Mouse (Mus musculus): ENCODE results near the gene Tor1aip2.
"Not testable (repeated sequence)": the region's sequence is repeated elsewhere in the genome, so short reads cannot be mapped to it uniquely, and the experiment has no call there.

Gene Tor1aip2

DNA sequence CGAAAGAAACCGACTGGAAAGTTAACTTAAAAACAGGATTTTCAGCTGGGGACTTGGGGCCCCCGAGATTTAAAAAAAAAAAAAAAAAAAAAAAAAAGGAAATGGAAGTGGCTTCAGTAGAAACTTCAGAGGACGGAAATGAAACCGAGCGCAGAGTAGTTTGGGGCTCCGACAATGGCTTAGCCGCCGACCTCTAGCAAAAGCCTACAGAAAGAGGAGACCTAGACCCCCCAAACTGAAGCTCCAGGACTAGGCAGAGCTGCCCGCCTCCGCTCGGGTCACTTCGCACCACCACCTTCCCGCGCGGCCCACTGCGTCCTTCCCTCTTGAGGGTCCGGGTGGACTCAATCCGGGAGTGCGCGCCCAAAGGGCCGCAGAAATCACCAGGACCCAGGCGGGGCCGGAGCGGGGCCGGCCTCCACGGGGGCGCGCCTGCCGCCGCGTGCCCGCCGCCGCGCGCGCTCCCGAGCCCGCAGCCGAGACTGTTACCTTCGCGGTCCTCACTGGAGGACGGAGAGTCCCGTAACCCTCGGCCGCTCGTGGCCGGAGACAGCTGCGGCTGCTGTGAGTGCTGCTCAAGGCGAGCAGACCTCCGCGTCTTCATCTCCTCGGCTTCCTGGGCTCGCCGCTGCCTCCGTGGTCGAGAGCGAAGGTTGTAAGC is at the start of gene Tor1aip2:
Gene Tor1aip2 (plus strand): TSS at position 135 of the 661 bp plus-strand sequence.
- peak; percentile 75 for DNase-seq (ENCODE audit: low spot score)

DNA sequence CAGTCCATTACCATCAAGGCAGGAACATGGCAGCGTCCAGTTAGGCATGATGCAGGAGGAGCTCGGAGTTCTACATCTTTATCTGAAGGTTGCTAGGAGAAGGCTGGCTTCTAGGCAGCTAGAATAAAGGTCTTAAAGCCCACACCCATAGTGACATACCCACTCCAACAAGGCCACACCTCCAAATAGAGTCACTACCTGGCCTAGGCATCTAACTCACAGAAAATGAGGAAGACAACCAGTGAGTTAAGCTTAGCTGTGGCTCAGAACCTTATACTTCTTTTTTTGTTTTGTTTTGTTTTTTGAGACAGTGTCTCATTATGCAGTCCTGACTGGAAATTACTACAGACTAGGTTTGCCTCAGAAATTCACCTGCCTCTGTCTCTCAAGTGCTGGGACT is 47.6 kb upstream of the Tor1aip2 start:
- no peak for DNase-seq (ENCODE audit: low spot score)

DNA sequence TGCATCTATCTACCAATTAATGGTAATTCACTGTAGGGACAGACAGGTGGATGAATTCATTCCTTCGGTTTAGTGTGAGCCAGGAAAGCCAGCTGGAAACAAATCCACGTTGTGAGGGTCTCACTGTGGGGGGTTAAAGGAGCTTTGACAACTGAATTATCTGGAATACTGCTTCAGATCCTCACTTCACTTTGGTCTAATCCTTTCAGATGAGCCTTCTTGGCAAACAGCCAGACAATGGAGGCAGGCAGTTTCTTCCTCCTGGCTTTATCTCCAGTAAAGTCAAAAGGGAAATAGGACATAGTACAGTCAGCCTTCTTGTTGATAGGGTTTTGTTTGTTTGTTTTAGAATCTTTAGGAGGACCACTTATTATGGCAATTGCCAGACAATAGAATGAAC is 45.8 kb upstream of the Tor1aip2 start:
- DNase-seq (ENCODE audit: low spot score): peak; percentile 55

DNA sequence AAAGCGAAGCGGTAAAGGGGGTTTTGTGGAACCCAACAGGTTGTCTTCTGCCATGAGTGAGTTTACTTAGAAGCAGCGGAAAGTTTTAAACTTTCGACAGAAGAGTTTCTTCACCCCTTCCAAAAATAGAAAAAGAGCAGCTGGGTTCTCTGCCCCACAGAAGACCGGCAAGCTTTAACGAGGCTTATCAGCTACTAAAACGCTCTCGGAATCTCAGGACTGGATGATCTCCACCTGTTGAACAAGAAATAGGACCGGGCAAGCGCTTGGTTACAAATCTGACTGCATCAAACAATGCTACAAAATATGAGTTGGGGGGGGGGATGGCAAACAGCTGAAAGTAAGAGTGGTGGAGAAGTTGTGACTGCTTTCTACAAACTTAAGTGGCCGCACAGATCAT is 44.8 kb upstream of the Tor1aip2 start:
- DNase-seq (ENCODE audit: low spot score): no peak

DNA sequence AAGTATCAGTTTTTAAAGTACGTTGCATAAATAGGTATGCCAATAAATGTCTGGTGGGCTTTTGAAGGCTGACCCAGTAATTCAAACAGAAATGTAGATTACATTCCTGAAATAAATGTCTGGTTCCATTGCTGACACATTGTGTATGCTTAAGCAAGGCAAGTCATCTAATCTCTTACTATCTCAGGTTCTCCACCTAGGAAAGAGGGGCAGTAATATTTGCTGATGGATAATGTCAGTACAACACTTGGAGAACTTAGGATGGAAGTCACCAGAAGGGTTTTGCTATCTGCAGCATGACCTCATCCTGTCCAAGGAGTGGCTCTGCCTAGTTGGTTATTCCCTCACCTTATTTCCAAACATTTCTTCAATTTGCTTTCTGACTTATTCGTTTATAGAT is 40.7 kb upstream of the Tor1aip2 start:
- DNase-seq (ENCODE audit: low spot score): no peak

DNA sequence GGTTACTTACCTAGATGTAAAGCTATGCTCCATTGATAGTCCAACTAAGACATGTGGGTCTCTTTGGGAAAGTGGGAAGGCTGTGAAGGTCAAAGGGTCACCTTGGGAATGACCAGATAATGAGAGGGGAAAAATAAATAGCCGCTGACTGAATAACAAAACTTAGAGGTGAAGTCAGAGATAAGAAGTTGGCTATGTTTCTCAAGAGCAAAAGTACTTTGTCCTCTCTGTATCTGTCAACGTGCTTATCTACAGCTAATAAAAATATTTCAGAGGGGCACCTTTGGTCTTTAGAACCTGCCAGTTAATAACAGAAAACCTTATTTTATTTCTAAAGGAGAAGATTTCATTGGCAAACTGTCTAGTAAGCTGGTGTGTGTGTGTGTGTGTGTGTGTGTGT is 39.6 kb upstream of the Tor1aip2 start:
- no peak for DNase-seq (ENCODE audit: low spot score)

DNA sequence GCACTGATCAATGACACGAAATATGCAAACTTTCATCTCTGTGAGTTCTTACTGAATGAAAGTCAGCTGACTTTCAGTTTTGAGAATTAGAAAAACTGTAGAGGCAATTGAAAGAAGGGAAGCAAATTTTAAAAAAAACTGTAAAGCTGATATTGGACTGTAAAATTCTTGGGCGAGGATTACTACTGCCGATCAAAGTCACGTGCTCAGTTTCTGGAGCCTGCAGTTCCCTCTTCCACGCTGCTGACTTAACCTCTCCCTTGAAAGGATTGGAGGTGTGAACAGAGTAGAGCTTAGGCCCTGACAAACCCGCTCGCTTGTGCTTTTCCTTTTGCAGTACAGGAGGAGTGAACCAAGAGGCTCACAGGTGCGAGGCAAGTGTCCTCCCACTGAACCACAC is 32.8 kb upstream of the Tor1aip2 start:
- DNase-seq (ENCODE audit: low spot score): no peak

DNA sequence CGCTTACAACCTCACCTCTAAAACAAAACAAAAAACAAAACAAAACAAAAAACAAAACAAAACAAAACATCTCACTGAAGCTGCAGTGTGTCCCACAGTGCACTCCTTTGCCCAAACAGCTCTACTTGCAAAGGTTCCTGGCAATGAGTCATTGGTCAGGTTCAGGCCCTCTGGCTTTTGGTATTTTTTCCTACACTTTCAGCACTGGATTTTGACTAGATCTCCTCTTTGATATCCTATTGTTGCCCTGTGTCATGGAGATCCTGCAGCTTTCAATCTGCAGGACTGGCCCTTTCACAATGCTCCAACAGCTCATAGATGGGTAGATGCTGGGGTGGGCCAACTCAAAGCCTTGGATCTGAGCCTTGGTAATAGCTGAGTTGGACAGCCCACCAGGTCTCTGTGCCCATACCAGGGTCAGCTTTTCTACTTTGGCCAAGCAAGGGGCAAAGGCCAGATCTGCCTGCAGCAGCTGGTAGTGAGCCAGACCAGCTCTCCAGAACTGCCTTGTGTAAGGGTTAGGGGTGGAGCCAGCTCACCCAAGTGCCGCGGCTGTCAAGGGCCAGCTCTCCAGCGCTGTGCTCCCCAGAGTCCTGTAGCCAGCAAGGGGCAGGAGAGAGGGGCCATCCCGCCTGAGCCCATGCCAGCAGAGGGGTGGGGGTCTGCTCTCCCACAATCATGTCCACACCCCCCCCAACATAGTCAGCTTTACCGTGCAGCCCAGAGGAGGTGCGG is 31.8 kb upstream of the Tor1aip2 start:
- DNase-seq (ENCODE audit: low spot score): peak; percentile 89

DNA sequence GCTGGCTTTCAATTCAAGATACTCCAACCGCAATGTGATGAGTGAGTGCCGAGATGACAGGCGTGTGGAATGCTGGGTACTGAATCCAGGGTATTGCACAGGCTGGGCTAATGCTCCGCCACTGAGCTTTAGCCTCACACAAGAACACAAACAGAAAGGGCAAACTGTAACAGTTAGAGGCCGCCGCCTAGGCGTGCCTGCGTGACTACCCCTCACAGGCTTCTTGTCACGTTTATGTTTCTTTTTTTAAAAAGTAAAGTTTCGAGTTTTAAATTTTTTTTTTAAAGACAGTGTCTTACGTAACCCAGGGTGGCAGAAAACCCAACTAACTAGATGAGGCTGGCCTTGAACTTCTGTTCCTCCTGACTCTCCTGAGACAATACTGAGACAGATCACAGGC is 29.3 kb upstream of the Tor1aip2 start:
- DNase-seq (ENCODE audit: low spot score): no peak

DNA sequence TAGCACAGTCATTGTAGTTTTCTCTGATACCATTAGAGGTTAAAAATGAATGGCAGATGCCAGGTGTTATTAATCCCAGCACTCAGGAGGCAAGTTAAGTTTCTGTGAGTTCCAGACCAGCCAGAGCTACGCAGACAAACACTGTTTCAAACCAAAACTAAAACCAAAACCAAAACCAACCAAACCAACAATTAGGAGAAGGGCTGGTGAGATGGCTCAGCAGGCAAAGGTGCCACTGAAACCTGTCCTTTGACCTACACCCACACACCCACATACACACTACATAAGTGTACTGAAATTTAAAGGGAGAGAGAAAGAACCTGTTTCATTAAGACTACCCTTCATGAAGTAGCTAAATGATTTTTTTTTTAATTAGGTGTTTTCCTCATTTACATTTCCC is 26.2 kb upstream of the Tor1aip2 start:
- DNase-seq (ENCODE audit: low spot score): no peak

DNA sequence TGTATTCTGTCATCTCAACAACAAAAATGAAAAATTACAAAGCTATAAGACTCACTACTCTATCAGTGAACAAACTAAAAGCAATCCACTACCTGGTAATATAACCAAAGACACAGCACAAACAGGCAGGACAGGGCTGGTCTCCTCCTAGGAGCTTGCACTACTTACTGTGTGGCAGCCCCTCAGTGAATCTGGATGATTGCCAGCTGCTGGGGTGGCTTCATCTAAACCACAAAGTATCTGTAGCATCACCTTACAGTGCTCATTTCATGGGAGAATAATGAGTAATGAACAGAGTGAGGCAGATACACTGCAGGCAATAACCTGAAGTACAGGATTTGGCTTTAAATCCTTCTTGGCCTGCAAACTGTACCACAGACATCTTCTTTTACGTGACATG is 15.4 kb upstream of the Tor1aip2 start:
- DNase-seq (ENCODE audit: low spot score): no peak

DNA sequence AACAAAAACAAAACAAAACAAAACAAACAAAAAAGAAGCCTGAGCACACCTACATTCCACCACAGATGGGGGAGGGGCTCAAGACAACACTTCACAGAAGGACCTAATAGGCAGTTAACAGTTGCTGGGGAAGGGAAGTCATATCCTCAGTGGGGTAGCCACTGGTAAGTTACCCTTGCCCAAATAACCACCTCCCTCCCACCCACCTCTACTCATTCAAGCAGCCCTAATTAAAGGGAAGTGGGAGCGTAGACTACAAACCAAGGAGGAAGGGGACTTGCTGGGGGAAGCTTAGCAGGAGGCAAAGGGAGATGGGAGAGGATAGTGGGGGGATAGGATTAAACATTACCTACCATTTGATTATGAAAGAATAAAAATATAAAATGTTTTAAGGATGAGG is 14.8 kb upstream of the Tor1aip2 start:
- DNase-seq (ENCODE audit: low spot score): no peak

DNA sequence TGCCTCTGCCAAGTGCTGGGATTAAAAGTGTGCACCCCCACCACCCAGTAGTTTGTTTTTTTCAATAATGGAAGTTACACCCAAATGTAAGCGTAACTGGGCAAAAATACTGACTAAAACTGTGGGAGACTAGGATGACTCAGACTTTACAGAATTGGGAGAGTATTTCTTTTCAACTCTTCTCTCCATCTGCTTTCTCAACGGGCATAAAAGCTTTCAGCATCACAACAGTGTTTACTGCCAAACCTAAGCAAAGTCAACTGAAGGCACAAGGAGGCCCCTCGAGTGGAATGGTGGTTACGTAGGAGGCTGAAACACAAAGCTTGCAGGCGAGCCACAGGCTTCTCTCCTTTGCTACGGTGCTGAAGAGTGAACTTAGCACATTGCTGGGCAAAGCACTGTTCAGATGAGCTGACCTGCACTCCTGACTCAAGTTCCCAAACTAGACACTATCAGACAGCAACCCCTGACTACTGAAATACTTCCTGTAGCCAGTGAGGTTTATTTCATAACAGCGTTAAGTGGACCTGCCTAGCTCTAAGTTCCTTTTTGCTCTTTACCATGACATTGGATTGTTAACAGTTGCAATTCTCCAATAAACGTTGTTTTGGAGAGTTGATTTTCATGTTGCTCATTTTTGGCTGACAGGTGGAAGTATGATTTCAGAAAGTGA is 10.2 kb upstream of the Tor1aip2 start:
- no peak for DNase-seq (ENCODE audit: low spot score)

DNA sequence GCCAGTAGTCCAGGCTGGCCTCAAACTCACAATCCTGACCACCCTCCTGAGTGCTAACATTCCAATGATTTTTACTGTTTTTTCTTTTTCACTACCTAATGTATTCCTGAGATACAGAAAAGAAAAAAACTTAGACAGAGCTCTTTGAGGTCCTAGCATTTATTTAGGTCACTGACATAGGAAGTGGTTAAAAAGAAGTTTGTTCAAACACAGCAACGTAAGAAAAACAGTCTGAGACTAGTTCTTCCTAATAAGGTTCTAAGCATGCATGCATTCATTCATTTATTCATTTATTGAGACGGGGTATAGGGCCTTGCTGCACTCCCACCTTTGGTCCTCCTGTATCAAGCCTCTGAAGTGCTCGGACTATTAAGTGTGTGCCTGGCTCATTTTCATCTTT is 7.4 kb upstream of the Tor1aip2 start:
- no peak for DNase-seq (ENCODE audit: low spot score)

DNA sequence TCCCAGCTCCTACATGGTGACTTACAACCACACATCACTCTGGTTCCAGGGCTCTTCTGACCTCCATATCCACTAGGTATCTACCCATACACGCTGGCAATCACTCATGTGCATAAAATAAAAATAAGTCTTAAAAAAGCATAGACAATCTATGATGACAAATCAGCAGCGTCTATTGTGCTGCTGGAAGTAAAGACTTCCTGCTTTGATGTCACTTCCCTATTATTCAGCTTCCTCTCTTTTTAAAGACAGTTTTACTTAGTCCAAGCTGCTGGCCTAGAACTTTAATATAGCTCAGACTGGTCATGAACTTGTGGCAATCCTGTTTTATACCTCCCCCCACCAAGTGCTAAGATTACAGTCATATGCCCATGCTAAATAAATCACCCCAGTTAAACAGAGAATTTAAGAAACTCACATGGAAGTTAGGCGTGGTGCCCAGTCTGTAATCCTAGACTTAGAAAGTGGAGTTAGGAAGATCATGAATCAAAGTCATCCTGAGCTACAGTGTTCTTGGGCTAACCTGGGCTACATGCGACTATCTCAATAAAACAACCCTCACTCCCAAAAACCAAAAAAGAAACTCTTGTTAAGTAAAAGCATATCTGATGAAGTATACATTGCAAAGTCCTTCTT is 6.7 kb upstream of the Tor1aip2 start:
- DNase-seq (ENCODE audit: low spot score): no peak

DNA sequence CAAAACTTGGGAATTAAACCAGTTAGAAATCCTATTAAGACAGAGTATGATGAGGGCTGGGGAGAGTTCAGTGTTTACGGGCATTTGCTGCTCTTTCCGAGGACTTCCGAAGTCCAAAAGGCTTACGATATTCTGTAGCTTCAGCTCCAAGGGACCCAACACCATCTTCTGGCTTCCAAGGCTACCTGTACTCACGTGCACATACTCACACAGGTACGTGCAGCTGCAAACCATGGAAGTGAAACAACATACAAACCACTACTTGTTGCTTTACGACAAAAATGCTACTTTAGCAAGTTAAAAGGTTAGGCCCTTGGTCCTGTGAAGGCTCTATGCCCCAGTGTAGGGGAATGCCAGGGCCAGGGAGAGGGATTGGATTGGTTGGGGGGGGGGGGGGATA is 1.3 kb upstream of the Tor1aip2 start:
- DNase-seq (ENCODE audit: low spot score): no peak

DNA sequence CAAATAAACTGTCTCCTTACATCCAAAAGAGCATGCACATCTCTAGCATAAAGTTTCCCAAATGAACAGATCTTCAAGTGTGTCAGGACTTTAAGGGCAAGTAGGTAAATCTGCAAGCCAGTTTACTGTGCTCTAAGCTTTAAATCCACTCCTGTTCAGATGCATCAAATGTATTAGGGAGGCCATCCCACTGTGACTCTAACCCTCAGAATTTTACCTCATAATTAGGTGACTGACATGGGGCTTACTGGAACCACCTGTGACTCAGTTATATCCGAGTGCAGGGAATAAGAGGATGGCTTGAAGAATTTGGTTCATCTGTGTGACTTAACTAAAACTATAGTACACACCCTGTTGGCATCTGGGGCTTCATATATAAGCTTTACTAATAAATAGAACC is 542 bp upstream of the Tor1aip2 start:
- DNase-seq (ENCODE audit: low spot score): no peak

DNA sequence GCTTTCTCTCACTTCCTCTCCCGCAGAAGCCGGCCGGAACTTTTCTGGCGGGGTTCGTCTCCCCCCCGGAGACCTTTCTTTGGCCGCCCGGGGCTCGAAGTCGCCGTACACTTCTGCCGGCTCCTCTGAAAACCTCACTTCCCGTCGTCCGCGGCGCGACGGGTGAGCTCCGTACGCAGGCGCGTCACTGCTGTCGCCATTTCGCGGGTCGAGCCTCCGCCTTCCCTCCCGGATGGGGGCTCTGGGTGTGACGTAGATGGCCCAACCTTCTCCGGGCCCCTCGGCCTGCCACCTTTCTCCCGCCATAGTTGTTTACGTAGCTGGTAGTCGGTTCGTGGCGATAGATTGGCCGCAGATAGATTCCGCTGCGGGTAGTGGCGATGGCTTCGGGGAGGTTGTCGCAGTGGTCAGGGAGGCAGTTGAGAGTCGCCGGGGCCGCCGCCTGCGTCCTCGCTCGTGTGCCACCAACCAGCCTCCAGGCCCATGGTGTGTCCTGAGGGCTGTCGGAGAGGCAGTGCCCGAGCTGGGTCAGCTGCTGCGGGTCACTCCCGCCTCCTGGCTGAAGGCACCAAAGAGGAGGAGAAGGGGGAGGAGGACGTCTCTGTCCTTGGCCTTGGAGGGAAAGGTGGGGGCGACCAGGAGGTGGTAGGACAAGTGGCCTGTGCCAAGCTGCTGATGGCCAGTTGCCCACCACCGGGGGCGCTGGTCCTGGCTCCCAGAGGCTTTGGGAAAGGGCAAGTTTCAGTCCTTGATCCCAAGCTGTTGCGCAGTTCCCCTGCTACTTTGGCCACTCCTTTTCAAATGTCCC is 931 bp downstream of the Tor1aip2 start, which contains the start of gene Tor1aip1:
Gene Tor1aip1 (minus strand): TSS at position 551 of the 808 bp plus-strand sequence.
- peak; percentile 99 for DNase-seq (ENCODE audit: low spot score)

DNA sequence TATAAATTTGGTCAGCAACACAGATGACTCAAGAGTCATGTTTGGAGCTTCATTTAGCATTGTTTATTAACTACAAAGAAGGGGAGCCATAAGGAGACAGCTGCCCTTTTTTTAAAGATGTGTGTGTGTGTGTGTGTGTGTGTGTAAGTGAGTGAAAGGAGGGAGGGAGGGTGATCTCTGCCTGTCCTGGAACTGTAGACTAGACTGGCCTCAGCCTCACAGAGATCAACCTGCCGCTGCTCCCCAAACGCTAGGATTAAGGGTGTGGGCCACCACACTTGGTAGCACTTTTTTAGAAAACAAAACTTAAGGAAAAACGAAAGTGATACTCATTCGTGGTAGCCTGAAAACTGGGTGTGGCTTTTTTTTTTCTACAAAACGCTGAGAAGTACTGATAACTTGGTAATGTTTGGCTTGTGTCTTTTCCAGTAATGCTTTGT is 2.0 kb downstream of the Tor1aip2 start:
- DNase-seq (ENCODE audit: low spot score): peak; percentile 65

DNA sequence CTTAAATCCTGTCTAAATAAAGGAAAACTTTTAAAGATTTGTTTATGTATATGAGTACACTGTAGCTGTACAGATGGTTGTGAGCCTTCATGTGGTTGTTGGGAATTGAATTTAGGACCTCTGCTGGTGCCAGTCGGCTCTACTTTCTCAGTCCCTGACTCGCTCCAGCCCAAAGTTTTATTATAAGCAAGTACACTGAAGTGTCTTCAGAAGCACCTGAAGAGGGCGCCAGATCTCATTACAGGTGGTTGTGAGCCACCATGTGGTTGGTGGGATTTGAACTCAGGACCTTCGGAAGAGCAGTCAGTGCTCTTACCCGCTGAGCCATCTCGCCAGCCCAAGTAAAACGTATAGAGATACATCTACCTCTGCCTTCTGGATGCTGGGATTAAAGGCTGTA is 4.8 kb downstream of the Tor1aip2 start:
- DNase-seq (ENCODE audit: low spot score): not testable (repeated sequence)

DNA sequence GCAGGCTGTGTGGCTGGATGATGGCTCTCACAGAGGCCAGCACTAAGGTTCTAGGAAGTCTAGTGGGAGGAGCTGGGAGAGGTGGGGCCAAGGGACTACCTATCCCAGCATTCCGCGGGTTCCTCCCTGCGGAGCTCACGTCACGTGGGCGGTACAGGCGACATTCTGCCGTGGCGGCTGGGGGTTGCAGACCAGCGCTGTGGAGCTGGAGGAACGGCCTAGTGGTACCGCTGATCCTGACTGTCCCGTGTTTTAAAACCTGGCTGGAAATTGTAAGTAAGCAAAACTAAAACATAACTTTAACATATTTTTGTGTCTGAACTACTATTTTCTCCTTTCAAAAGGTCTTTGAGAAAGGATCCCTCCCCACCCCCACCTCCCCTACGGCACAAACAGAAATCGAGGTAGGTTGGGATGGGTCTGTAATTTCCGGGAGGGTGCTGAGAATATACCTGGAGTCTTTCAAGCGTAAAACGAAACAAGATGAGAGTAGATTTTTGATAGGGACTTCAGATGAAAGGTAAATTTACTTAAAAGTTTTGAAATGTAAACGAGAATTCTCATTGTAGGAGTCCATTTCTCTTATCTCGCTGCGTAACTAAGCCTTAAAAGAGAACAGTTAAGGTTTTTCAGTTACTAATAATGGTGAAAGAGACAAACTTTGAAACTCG is 5.7 kb downstream of the Tor1aip2 start:
- peak; percentile 93 for DNase-seq (ENCODE audit: low spot score)
